Mouse (Mus musculus) left cerebral cortex, postnatal 36 days (tissue): ENCODE data around the gene Tnrc6b. TPM values are rescaled to one million over a fixed set of nuclear protein-coding genes. Genes with fewer than 3 reads are reported as not detected.

Source experiments
- DNase-seq, 2 experiments: peaks; one replicate each; pipeline ENCODE4 v3.0.0; 2021 to 2022; ENCODE audit warnings: low spot score in 2 of 2, mixed read lengths in 1 of 2
- intact Hi-C: fragments of 180-260 bp; cut with DNase I; formaldehyde crosslinking; loops from one replicate; pipeline ENCODE4 v1.15.1; 2025
- total RNA-seq, 2 experiments: library from RNA; stranded (reverse); gene quantifications; 2 replicates each; pipeline ENCODE4 v1.2.3; 2021

Tnrc6b gene
- total RNA-seq, 2 experiments from 2014 or later = 107 to 142 TPM

GRCm38 (mm10) chr15:80771926-80772441, 60.9 kb downstream of the Tnrc6b start:
- DNase-seq = no peak
- intact Hi-C loops = no loop called here

- intact Hi-C loops = no loop called here
- no peak for DNase-seq
These were observed 63.6 kb downstream of the Tnrc6b start for GRCm38 (mm10) chr15:80774666-80775065.

GRCm38 (mm10) chr15:80779006-80779405, 67.9 kb downstream of the Tnrc6b start:
- intact Hi-C loops = no loop called here
- DNase-seq = no peak

- no peak for DNase-seq
- intact Hi-C loops = no loop called here
These were observed 69.1 kb downstream of the Tnrc6b start for GRCm38 (mm10) chr15:80780154-80780751.

GRCm38 (mm10) chr15:80781218-80781806, 70.2 kb downstream of the Tnrc6b start:
- DNase-seq = no peak
- intact Hi-C loops = no loop called here

GRCm38 (mm10) chr15:80784553-80784971, 73.4 kb downstream of the Tnrc6b start:
- intact Hi-C loops = no loop called here
- DNase-seq = no peak

GRCm38 (mm10) chr15:80785699-80786098, 74.6 kb downstream of the Tnrc6b start:
- intact Hi-C loops = no loop called here

GRCm38 (mm10) chr15:80787746-80788145, 76.6 kb downstream of the Tnrc6b start:
- no peak for DNase-seq
- intact Hi-C loops = no loop called here

More at GRCm38 (mm10) chr15:80785699-80786098, 74.6 kb downstream of the Tnrc6b start:
- no peak for DNase-seq

- no peak for DNase-seq
- intact Hi-C loops = no loop called here
These were observed 81.4 kb downstream of the Tnrc6b start for GRCm38 (mm10) chr15:80792556-80792955.

- no peak for DNase-seq
- intact Hi-C loops = loop anchor here (5.0 kb wide), 2 partner anchors 42 to 72 kb away; no protein-coding TSS in a partner anchor
These were observed 84.0 kb downstream of the Tnrc6b start for GRCm38 (mm10) chr15:80795076-80795475.

GRCm38 (mm10) chr15:80797757-80798156, 86.6 kb downstream of the Tnrc6b start:
- intact Hi-C loops = loop anchor here (1.0 to 5.0 kb wide), 3 partner anchors 40 to 86 kb away; partner anchors contain the start of gene Tnrc6b
- DNase-seq = peak; percentile 17 to 22

- peak; percentile 84 to 89 for DNase-seq
- intact Hi-C loops = loop anchor here (1.0 to 5.0 kb wide), 3 partner anchors 39 to 87 kb away; partner anchors contain the start of gene Tnrc6b
These were observed 87.4 kb downstream of the Tnrc6b start for GRCm38 (mm10) chr15:80798367-80799073.

- intact Hi-C loops = loop anchor here (5.0 kb wide), 2 partner anchors 38 to 68 kb away; no protein-coding TSS in a partner anchor
- DNase-seq = peak; percentile 43 to 55
These were observed 88.0 kb downstream of the Tnrc6b start for GRCm38 (mm10) chr15:80799074-80799633.

- intact Hi-C loops = loop anchor here (5.0 kb wide), 2 partner anchors 38 to 68 kb away; no protein-coding TSS in a partner anchor
- peak; percentile 25 to 30 for DNase-seq
These were observed 88.6 kb downstream of the Tnrc6b start for GRCm38 (mm10) chr15:80799634-80800137.

GRCm38 (mm10) chr15:80800201-80800600, 89.1 kb downstream of the Tnrc6b start:
- intact Hi-C loops = no loop called here
- no peak for DNase-seq

- DNase-seq = no peak
- intact Hi-C loops = no loop called here
These were observed 89.7 kb downstream of the Tnrc6b start for GRCm38 (mm10) chr15:80800765-80801164.

GRCm38 (mm10) chr15:80801597-80801996, 90.5 kb downstream of the Tnrc6b start:
- intact Hi-C loops = no loop called here
- no peak for DNase-seq

GRCm38 (mm10) chr15:80807162-80807561, 96.0 kb downstream of the Tnrc6b start:
- DNase-seq = no peak
- intact Hi-C loops = no loop called here

GRCm38 (mm10) chr15:80810226-80810625, 99.1 kb downstream of the Tnrc6b start:
- intact Hi-C loops = no loop called here
- DNase-seq = no peak

GRCm38 (mm10) chr15:80812840-80813239, 101.7 kb downstream of the Tnrc6b start:
- intact Hi-C loops = no loop called here
- no peak for DNase-seq
